8 mouse cellular contexts compared by ENCODE assay signal in the genomic region with DNA sequence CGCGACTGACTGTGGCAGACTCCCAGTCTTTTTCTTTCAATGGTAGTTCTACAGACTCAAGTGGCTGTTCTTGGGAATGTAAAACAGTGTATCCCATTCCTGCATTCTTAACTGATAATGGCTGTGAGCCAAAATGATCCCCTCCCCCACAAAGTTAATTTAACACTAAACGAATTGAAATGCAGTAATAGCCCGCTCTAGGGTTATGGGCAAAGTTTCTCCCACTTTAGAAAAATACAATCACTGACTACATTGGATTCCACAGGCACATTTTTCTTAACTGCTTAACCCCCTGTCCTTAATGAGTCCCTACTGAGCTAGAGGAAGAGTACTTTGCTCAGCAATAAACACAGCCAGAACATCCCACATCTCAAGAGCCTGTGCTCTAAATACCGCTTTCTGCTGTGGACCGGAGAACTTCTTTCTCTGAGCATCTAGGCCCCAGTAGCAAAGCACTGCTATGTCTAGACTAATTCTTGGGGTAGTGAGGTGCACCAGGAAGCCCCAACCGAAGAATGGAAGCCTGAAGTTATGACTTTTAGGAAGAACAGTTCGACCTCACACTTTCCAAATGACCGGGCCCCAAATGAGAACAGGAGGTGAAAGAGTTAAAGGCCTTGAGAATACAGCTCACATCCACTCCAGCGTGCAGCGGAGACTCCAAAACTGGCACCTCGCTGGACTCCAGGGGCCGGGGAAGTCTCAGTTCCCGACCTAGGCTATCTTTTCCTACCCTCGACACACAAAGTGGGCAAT. TPM values are rescaled to one million over a fixed set of nuclear protein-coding genes. Genes with fewer than 3 reads are reported as not detected.
DNase-seq lines count a peak whose midpoint lies in the region; ATAC-seq and TF ChIP-seq lines count a peak whose summit lies in the region.

No protein-coding gene starts in this region.

- H3K27ac ChIP-seq in thymus, adult 2 months (ENCODE audit: control insufficient read depth, insufficient read depth, low read length), result no peak overlapping the region
- H3K27ac ChIP-seq in intestine, embryonic 16.5 days (ENCODE audit: low read length), result peak overlapping the region; percentile 94
- peak overlapping the region; percentile 80; the same call in 1 of the 2 replicates for H3K27ac ChIP-seq in midbrain, embryonic 13.5 days

- 25% methylated on average over 15 of the region's 15 CpGs for WGBS in thymus, adult 2 months
- WGBS in intestine, embryonic 16.5 days, result 6% methylated on average over 15 of the region's 15 CpGs
- WGBS in midbrain, embryonic 13.5 days, result 12% methylated on average over 15 of the region's 15 CpGs

- H3K4me3 ChIP-seq in thymus, adult 2 months (ENCODE audit: control insufficient read depth, insufficient read depth, low read length), result peak overlapping the region; percentile 83
- H3K4me3 ChIP-seq in intestine, embryonic 16.5 days (ENCODE audit: low read length), result peak overlapping the region; percentile 91
- H3K4me3 ChIP-seq in midbrain, embryonic 13.5 days (replicated peaks), result peak overlapping the region; percentile 80

- no peaks in the 10 kb centered on the region for H3K36me3 ChIP-seq in thymus, adult 2 months (ENCODE audit: control insufficient read depth, insufficient read depth, low read length)
- H3K36me3 ChIP-seq in intestine, embryonic 16.5 days (ENCODE audit: control insufficient read depth, insufficient read depth, low read length), result peaks cover 5% of the 10 kb centered on the region; the same call in 1 of the 2 replicates
- H3K36me3 ChIP-seq in midbrain, embryonic 13.5 days, result peaks cover 11% of the 10 kb centered on the region

- peak overlapping the region; percentile 95 for H3K9ac ChIP-seq in intestine, embryonic 16.5 days (ENCODE audit: low read depth, low read length)
- H3K9ac ChIP-seq in midbrain, embryonic 13.5 days (replicated peaks), result peak overlapping the region; percentile 81

- H3K4me2 ChIP-seq in intestine, embryonic 16.5 days (ENCODE audit: low read depth, low read length), result peak overlapping the region; percentile 84
- H3K4me2 ChIP-seq in midbrain, embryonic 13.5 days (replicated peaks), result peak overlapping the region; percentile 81

- no peaks in the 10 kb centered on the region for H3K27me3 ChIP-seq in thymus, adult 2 months (ENCODE audit: control insufficient read depth, insufficient read depth, low read length)
- no peaks in the 10 kb centered on the region for H3K27me3 ChIP-seq in intestine, embryonic 16.5 days (replicated peaks; ENCODE audit: control insufficient read depth, insufficient read depth, low read length)
- H3K27me3 ChIP-seq in midbrain, embryonic 13.5 days, result no peaks in the 10 kb centered on the region

- no peak for TF ChIP-seq POLR2A in thymus, adult 2 months (IDR thresholded peaks at IDR 0.05; ENCODE audit: control insufficient read depth, extremely low read depth, insufficient read depth, low read length, poor library complexity)

- no peaks in the 10 kb centered on the region for H3K9me3 ChIP-seq in intestine, embryonic 16.5 days (ENCODE audit: control insufficient read depth, low read length)
- H3K9me3 ChIP-seq in midbrain, embryonic 13.5 days, result no peaks in the 10 kb centered on the region

- peaks cover 10% of the 10 kb centered on the region; the same call in 1 of the 2 replicates for H3K4me1 ChIP-seq in thymus, adult 2 months (replicated peaks; ENCODE audit: control insufficient read depth, insufficient read depth, low read length)
- peaks cover 14% of the 10 kb centered on the region for H3K4me1 ChIP-seq in intestine, embryonic 16.5 days (ENCODE audit: control insufficient read depth, insufficient read depth, low read length)
- H3K4me1 ChIP-seq in midbrain, embryonic 13.5 days (replicated peaks), result peaks cover 25% of the 10 kb centered on the region

- ATAC-seq in intestine, embryonic 16.5 days, result peak; percentile 32; the same call in 1 of the 2 replicates
- 0 out of 2 replicates have a peak, but pooled peaks have one; percentile 9 for ATAC-seq in midbrain, embryonic 13.5 days

- no peak for TF ChIP-seq CTCF in thymus, adult 2 months (IDR thresholded peaks at IDR 0.05; ENCODE audit: borderline replicate concordance, control insufficient read depth, extremely low read depth, insufficient read depth, low read length, poor library complexity)

- peak; percentile 11 for DNase-seq in embryo, embryonic 11 days
- DNase-seq in embryo, embryonic 9.5 days (ENCODE audit: extremely low spot score), result no peak
- no peak for DNase-seq in thymus, adult 2 months
- no peak for DNase-seq in thymus, postnatal 4 days
- no peak for DNase-seq in gastrocnemius, adult 18-20 months (ENCODE audit: low spot score)
- DNase-seq in thymus, postnatal 10 days (ENCODE audit: low spot score in 2 of 2), result no peak

RNA-seq across cellular contexts. Expression of a gene that starts 1.4 kb away (rescaled TPM):
- 49.4 and 57.4 TPM in 2 replicates for polyA plus RNA-seq in thymus, adult 2 months (2012; rRNA removed)
- polyA plus RNA-seq in intestine, embryonic 16.5 days (2015; fragmentation: Nextera tagmentation; extraction: Ambion mirVana), result 231 and 239 TPM in 2 replicates
- polyA plus RNA-seq in midbrain, embryonic 13.5 days (2015; fragmentation: Nextera tagmentation; extraction: Ambion mirVana), result 64.8 and 71.8 TPM in 2 replicates
- total RNA-seq in gastrocnemius, adult 18-20 months (2021), result 10 to 100 TPM; 27.2 to 28.0 TPM
